Mouse (Mus musculus) kidney, embryonic 14.5 days (tissue): Measurements from ENCODE around the gene Eln. TPM values are rescaled to one million over a fixed set of nuclear protein-coding genes. Genes with fewer than 3 reads are reported as not detected.

Experiments used
- ATAC-seq: fragments of 200-750 bp; cut with Nextera tagmentation; 2 replicates; pipeline ENCODE4 v1.8.0; 2017; ENCODE audit warnings: moderate number of reproducible peaks, mild to moderate bottlenecking, moderate TSS enrichment, moderate library complexity; ENCODE audit not compliant: low FRiP score, low TSS enrichment
- H3K27ac ChIP-seq: fragments of 300-500 bp; sonication (generic); 2 replicates; pipeline ENCODE4 v1.5.1; 2014; ENCODE audit warnings: low read depth, mild to moderate bottlenecking, low read length, moderate library complexity, mixed read lengths
- H3K27me3 ChIP-seq: fragments of 300-500 bp; sonication (generic); 2 replicates; pipeline ENCODE4 v1.6.1; 2014; ENCODE audit warnings: mild to moderate bottlenecking, low read length; ENCODE audit not compliant: control insufficient read depth, insufficient read depth
- H3K36me3 ChIP-seq: fragments of 300-500 bp; sonication (generic); 2 replicates; pipeline ENCODE4 v1.6.1; 2014; ENCODE audit warnings: low read length, mixed read lengths; ENCODE audit not compliant: control insufficient read depth, insufficient read depth
- H3K4me1 ChIP-seq: fragments of 300-500 bp; sonication (generic); 2 replicates; pipeline ENCODE4 v1.6.1; 2014; ENCODE audit warnings: low read length, mixed read lengths; ENCODE audit not compliant: control insufficient read depth, insufficient read depth
- H3K4me2 ChIP-seq: fragments of 300-500 bp; sonication (generic); replicated peaks from 2 replicates; pipeline ENCODE4 v1.6.1; 2014; ENCODE audit warnings: low read depth, mild to moderate bottlenecking, low read length
- H3K4me3 ChIP-seq: fragments of 300-500 bp; sonication (generic); 2 replicates; pipeline ENCODE4 v1.5.1; 2014; ENCODE audit warnings: mild to moderate bottlenecking, low read length
- H3K9ac ChIP-seq: fragments of 300-500 bp; sonication (generic); 2 replicates; pipeline ENCODE4 v1.6.1; 2014; ENCODE audit warnings: low read depth, mild to moderate bottlenecking, low read length, moderate library complexity
- H3K9me3 ChIP-seq: fragments of 300-500 bp; sonication (generic); 2 replicates; pipeline ENCODE4 v1.6.1; 2016; ENCODE audit warnings: low read length; ENCODE audit not compliant: control insufficient read depth
- WGBS: fragments of 180-500 bp; shearing (Covaris S2); extraction: QIAGEN DNeasy Blood & Tissue Kit; methylation state at CpG from one replicate; pipeline ENCODE4 v1.1.7; 2014; 5-methylcytosine and 5-hydroxymethylcytosine counted together
- polyA plus RNA-seq: library from polyadenylated mRNA; unstranded; fragments of >200 nt; fragmentation: Nextera tagmentation; extraction: Ambion mirVana; gene quantifications from 2 replicates; pipeline ENCODE4 v1.2.1, GENCODE M21; 2014

Gene Eln
- polyA plus RNA-seq, 1 experiment from 2014 or later = 9.5 TPM

DNA sequence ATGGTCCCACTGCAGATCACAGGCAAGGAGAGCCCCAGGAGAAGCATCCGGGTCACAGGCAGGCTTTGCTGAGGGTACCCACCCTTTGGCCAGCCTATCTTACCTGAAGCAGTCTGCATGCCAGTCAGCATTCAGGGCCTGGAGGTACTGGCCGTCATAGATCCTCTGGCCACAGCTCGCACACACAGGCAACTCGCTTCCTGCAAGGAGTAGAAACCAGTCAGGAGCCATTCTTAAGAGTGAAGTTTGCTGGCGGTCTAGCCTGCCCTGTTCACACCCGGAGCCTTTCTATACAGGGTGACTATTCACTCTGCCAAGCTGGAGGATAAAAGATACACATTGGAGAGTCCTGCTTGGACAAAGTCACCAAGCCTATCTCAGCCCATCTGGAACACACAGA lies 60.6 kb downstream of the Eln start:
- peaks cover 12% of the 10 kb centered on the region; the same call in 1 of the 2 replicates for H3K4me1 ChIP-seq
- no peak overlapping the region for H3K9ac ChIP-seq
- WGBS = 92% methylated on average over 6 of the region's 6 CpGs
- H3K27me3 ChIP-seq = no peaks in the 10 kb centered on the region
- no peak overlapping the region for H3K27ac ChIP-seq
- no peak overlapping the region for H3K4me2 ChIP-seq
- H3K36me3 ChIP-seq = 0 out of 2 replicates have a peak, but pooled peaks cover 6% of the 10 kb centered on the region
- no peaks in the 10 kb centered on the region for H3K9me3 ChIP-seq
- no peak overlapping the region for H3K4me3 ChIP-seq
- ATAC-seq = no peak

DNA sequence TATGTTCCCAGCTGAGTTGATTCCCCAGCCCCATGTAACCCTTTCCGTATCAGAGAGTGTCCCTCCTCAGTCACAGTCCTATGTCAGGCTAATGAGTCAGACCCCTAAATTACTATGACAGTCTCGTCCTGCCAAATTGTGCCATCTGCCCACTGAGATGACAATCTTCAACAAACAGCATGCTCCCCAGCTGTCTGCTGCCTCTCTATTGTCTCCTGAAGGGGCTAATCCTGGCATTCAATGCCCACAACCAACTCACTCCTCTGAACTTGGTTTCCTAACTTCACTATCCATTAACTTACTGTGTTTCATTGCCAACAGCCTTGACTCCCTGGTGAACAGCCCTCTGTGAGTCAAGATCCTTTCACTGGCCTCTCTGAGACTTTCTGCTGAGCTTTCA lies 62.7 kb downstream of the Eln start:
- 76% methylated on average over 2 of the region's 2 CpGs for WGBS
- Histone ChIP-seq H3K4me3 (no peak overlapping the region), H3K4me1 (peaks cover 18% of the 10 kb centered on the region), H3K36me3 (0 out of 2 replicates have a peak, but pooled peaks cover 6% of the 10 kb centered on the region), H3K9ac (no peak overlapping the region), H3K9me3 (no peaks in the 10 kb centered on the region), H3K27me3 (no peaks in the 10 kb centered on the region), H3K4me2 (no peak overlapping the region), H3K27ac (no peak overlapping the region)
- ATAC-seq = no peak

DNA sequence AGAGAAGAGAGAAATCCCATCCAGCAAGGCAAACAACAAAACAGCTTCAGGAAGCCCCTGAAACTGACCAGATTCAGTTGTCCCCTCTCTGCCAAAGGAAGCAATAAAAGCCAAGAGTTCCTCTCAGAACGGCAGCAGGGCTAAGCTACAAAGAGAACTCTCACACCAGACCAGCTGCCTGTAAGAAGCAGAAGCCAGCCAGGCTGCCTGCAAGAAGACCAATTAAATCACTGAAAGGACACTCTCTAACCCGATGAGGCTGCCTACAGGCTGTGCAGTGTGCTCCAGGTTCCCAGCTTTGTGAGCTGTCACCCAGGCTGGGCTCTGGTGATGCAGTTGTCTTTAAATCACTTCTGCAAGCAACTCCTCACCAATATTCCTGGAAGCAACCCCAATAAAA lies 63.3 kb downstream of the Eln start:
- no peak overlapping the region for H3K4me2 ChIP-seq
- H3K4me3 ChIP-seq = no peak overlapping the region
- H3K27ac ChIP-seq = no peak overlapping the region
- peaks cover 17% of the 10 kb centered on the region for H3K4me1 ChIP-seq
- ATAC-seq = no peak
- no peaks in the 10 kb centered on the region for H3K9me3 ChIP-seq
- H3K9ac ChIP-seq = no peak overlapping the region
- H3K36me3 ChIP-seq = 0 out of 2 replicates have a peak, but pooled peaks cover 6% of the 10 kb centered on the region
- no peaks in the 10 kb centered on the region for H3K27me3 ChIP-seq
- 48% methylated on average over 2 of the region's 2 CpGs for WGBS

DNA sequence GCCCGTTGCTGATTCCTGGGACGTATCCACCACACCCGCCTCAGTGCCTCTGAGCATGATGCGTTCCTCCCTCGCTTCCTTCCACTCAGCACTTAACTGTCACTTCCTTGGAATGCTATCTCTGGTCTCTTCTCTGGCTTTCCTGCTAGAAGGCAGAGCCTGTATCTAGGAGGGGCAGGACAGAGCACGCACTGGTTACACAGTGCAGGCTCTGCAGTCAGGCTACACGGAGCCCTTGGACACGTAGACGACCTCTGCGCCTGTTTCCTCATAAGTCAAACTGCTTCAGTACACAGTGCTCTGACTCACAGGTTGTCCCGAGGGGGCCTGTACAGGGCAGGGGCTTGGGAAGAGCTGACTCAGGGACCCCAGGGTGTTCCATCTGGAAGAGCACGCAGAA lies 66.9 kb downstream of the Eln start:
- Histone ChIP-seq H3K9me3 (no peaks in the 10 kb centered on the region), H3K4me2 (no peak overlapping the region), H3K4me3 (no peak overlapping the region), H3K27me3 (no peaks in the 10 kb centered on the region), H3K9ac (no peak overlapping the region), H3K4me1 (peaks cover 25% of the 10 kb centered on the region), H3K36me3 (no peaks in the 10 kb centered on the region), H3K27ac (no peak overlapping the region)
- 61% methylated on average over 12 of the region's 12 CpGs for WGBS
- no peak for ATAC-seq

DNA sequence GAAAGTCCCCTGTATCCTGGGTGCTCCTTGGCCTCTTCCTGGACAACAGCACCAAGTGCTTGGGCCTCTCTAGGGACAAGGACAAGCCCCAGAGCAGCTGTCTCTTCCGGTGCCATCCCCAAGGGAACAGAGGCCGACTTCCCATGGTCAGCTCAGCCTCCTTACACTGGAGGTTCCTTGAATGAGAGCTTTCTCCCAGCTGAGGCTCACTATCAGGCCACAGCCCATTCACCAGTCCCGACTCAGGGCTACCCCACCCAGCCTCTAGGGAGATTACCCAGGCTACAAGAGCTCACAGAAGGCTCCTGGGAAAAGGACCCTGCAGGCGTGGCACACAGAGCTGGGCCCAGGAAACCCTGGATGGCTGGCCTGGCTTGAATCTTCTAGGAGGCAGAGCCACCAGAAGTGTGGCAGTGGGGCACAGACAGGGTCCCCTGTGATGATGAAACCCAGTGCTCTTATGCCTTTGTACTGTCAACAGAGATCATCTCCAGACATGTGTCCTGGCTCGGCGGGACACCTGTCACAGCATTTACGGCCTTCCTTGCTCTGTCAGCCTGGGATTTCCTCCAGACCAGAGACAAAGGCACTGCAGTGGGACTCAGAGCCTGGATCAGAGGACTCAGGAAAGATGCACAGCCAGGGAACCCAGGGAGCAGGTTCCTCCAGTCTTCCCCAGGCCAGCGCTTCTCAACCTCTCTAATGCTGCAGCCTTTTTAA lies 68.1 kb downstream of the Eln start:
- Histone ChIP-seq H3K27ac (no peak overlapping the region), H3K9me3 (no peaks in the 10 kb centered on the region), H3K4me3 (no peak overlapping the region), H3K9ac (peak overlapping the region; percentile 7; the same call in 1 of the 2 replicates), H3K4me2 (no peak overlapping the region), H3K36me3 (no peaks in the 10 kb centered on the region), H3K27me3 (no peaks in the 10 kb centered on the region), H3K4me1 (peaks cover 25% of the 10 kb centered on the region)
- WGBS = 75% methylated on average over 8 of the region's 8 CpGs
- no peak for ATAC-seq

DNA sequence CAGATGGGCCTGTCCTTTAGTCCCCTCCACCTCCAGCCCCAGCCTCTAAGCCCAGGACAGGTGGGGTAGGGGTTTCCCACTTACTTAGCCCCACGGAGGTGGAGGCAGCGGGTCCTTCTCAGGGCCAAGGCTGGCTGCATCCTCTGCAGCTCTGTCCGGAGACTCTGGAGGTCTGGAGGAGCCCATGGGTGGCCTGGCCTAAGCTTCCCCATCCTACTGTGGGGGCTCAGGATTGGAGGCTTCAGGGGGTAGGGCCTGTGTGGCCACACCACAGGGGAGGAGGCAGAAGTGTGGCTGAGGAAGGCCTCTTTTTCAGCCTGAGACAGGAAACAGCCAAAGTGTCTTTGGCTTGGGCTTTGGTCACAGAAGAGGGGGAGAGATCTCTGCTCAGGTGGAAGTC lies 69.1 kb downstream of the Eln start:
- Histone ChIP-seq H3K4me2 (no peak overlapping the region), H3K9me3 (no peaks in the 10 kb centered on the region), H3K4me3 (no peak overlapping the region), H3K36me3 (no peaks in the 10 kb centered on the region), H3K4me1 (peaks cover 25% of the 10 kb centered on the region), H3K9ac (no peak overlapping the region), H3K27ac (no peak overlapping the region), H3K27me3 (no peaks in the 10 kb centered on the region)
- no peak for ATAC-seq
- WGBS = 84% methylated on average over 3 of the region's 3 CpGs

DNA sequence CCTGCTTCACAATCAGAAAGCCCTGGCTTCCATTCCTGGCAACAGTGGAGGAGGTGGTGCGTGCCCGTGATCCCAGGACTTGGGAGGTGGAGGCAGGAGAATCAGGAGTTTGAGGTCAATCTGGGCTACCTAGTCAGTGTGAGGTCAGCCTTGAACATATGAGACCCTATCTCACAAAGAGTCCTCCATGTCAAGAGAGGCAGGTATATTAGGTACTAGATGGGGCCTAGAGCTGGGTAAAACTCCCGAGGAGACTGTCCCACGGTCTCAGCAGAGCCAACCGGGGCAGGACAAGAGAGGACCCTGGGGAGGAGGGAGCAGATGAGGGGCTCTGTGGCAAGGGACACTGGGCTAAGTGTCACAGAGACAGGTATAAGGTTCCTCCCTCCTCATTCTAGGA lies 69.6 kb downstream of the Eln start:
- H3K4me3 ChIP-seq = no peak overlapping the region
- no peak for ATAC-seq
- H3K36me3 ChIP-seq = peaks cover 5% of the 10 kb centered on the region; the same call in 1 of the 2 replicates
- no peaks in the 10 kb centered on the region for H3K9me3 ChIP-seq
- no peak overlapping the region for H3K9ac ChIP-seq
- no peaks in the 10 kb centered on the region for H3K27me3 ChIP-seq
- H3K4me1 ChIP-seq = peaks cover 25% of the 10 kb centered on the region
- no peak overlapping the region; the same call in 1 of the 2 replicates for H3K27ac ChIP-seq
- WGBS = 90% methylated on average over 5 of the region's 5 CpGs
- no peak overlapping the region for H3K4me2 ChIP-seq

DNA sequence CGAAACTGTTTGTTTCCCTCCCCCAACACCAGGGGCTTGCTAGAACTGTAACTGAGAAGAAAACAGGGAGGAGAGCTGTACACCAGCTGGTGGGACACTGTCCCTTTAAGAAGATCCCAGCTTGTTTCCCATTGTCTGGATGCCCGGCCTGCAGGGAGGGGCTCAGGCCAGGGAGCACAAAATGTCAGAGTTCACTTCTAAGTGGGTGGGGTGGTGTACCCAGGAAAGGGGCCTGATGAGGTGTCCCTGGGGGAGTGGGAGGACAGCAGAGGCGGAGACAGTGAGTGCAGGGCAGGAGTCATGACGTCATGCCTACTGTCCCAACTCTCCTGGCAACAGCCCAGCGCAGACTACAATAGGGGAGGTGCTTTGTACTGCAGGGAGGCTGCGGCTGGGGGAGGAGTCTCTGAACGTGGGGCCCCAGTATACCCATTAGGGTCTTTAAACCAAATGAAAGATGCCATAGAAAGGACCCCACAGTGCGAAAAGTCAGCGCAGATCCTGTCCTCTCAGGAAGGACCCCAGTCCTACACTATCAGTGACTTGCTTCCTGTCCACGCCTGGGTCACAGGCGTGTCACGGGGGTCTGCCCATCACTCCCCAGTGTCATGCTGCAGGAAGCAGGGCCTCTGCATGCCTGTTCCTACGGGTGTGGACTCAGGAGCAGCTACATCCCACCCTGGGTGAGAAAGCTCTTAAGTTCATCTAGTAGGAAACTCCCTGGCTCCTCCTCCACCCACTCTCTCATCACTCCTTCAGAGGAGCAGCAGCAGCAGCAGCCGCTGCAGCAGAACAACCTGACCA lies 71.0 kb downstream of the Eln start:
- Histone ChIP-seq H3K27me3 (no peaks in the 10 kb centered on the region), H3K4me2 (peak overlapping the region; percentile 53), H3K9ac (peak overlapping the region; percentile 51), H3K4me3 (peak overlapping the region; percentile 29), H3K27ac (peak overlapping the region; percentile 87), H3K36me3 (peaks cover 7% of the 10 kb centered on the region; the same call in 1 of the 2 replicates), H3K4me1 (peaks cover 25% of the 10 kb centered on the region), H3K9me3 (no peaks in the 10 kb centered on the region)
- ATAC-seq = peak; percentile 92
- WGBS = 3% methylated on average over 14 of the region's 14 CpGs

DNA sequence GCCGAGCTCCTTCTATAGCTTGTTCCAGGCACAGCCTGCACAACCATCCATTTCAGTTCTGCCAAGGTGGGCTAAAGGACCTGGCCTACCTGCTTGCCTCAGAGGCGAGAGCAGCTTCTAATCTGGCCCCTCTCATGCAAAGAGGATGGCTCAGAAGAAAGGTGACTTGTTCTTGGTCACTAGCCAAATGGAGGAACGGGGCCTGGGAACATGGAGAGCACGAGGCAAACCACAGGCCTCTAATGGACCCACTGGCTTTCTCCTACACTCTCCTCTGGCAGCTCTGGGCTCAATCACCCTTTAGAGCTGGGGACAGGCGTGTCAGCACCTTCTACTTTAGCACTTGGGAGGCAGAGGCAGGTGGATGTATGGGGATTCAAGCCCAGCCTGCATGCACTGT lies 72.1 kb downstream of the Eln start:
- no peak overlapping the region for H3K4me3 ChIP-seq
- H3K36me3 ChIP-seq = peaks cover 7% of the 10 kb centered on the region; the same call in 1 of the 2 replicates
- no peak for ATAC-seq
- no peak overlapping the region for H3K4me2 ChIP-seq
- H3K9ac ChIP-seq = no peak overlapping the region
- no peak overlapping the region for H3K27ac ChIP-seq
- H3K4me1 ChIP-seq = peaks cover 15% of the 10 kb centered on the region
- 80% methylated on average over 5 of the region's 5 CpGs for WGBS
- no peaks in the 10 kb centered on the region for H3K27me3 ChIP-seq
- H3K9me3 ChIP-seq = no peaks in the 10 kb centered on the region
